Mouse (Mus musculus) CD4-positive, CD25-positive, alpha-beta regulatory T cell, adult 2 months (primary cell): ENCODE measurements around the gene Plppr5.

Experiments
- DNase-seq: peaks from one replicate; pipeline ENCODE4 v3.0.0-alpha.2; 2012; ENCODE audit warnings: low read depth, low spot score

Plppr5 gene

GRCm38 (mm10) chr3:117574529-117575252 is at the start of gene Plppr5:
TSS of gene Plppr5 (plus strand) at chr3:117574836.
- no peak for DNase-seq

GRCm38 (mm10) chr3:117549899-117550298 is 24.7 kb upstream of the Plppr5 start:
- no peak for DNase-seq

- no peak for DNase-seq
Observed at GRCm38 (mm10) chr3:117550526-117550925, 24.1 kb upstream of the Plppr5 start.

- no peak for DNase-seq
Observed at GRCm38 (mm10) chr3:117556972-117557371, 17.7 kb upstream of the Plppr5 start.

- no peak for DNase-seq
Observed at GRCm38 (mm10) chr3:117575253-117575927, 754 bp downstream of the Plppr5 start.

GRCm38 (mm10) chr3:117575928-117576254 is 1.3 kb downstream of the Plppr5 start:
- no peak for DNase-seq

GRCm38 (mm10) chr3:117577349-117577748 is 2.7 kb downstream of the Plppr5 start:
- DNase-seq = no peak

GRCm38 (mm10) chr3:117582628-117583027 is 8.0 kb downstream of the Plppr5 start:
- no peak for DNase-seq

- no peak for DNase-seq
Observed at GRCm38 (mm10) chr3:117602404-117602803, 27.8 kb downstream of the Plppr5 start.

- no peak for DNase-seq
Observed at GRCm38 (mm10) chr3:117603458-117603857, 28.8 kb downstream of the Plppr5 start.

GRCm38 (mm10) chr3:117606383-117606782 is 31.7 kb downstream of the Plppr5 start:
- no peak for DNase-seq

- DNase-seq = no peak
Observed at GRCm38 (mm10) chr3:117611453-117611852, 36.8 kb downstream of the Plppr5 start.

- DNase-seq = no peak
Observed at GRCm38 (mm10) chr3:117614856-117615255, 40.2 kb downstream of the Plppr5 start.

GRCm38 (mm10) chr3:117625257-117626001 is 50.8 kb downstream of the Plppr5 start:
- DNase-seq = no peak

- no peak for DNase-seq
Observed at GRCm38 (mm10) chr3:117628799-117629198, 54.2 kb downstream of the Plppr5 start.

- no peak for DNase-seq
Observed at GRCm38 (mm10) chr3:117630332-117630731, 55.7 kb downstream of the Plppr5 start.

GRCm38 (mm10) chr3:117648612-117649011 is 74.0 kb downstream of the Plppr5 start:
- no peak for DNase-seq

GRCm38 (mm10) chr3:117664316-117664715 is 89.7 kb downstream of the Plppr5 start:
- no peak for DNase-seq

- no peak for DNase-seq
Observed at GRCm38 (mm10) chr3:117679189-117679588, 104.6 kb downstream of the Plppr5 start.

GRCm38 (mm10) chr3:117684640-117685039 is 110.0 kb downstream of the Plppr5 start:
- DNase-seq = no peak

- DNase-seq = no peak
Observed at GRCm38 (mm10) chr3:117686036-117686435, 111.4 kb downstream of the Plppr5 start.

GRCm38 (mm10) chr3:117686648-117687047 is 112.0 kb downstream of the Plppr5 start:
- DNase-seq = no peak

- no peak for DNase-seq
Observed at GRCm38 (mm10) chr3:117694736-117695135, 120.1 kb downstream of the Plppr5 start.
